Mouse (Mus musculus) kidney, adult 2 months (tissue): ENCODE measurements around the gene Cbx2. TPM values are rescaled to one million over a fixed set of nuclear protein-coding genes. Genes with fewer than 3 reads are reported as not detected.

Experiments used
- DNase-seq: peaks from one replicate; pipeline ENCODE4 v3.0.0; 2021
- H3K27ac ChIP-seq: fragments of 200-500 bp; 2 replicates; pipeline ENCODE4 v1.5.1; 2012; ENCODE audit warnings: low read depth, low read length, control low read depth, inconsistent platforms; ENCODE audit not compliant: insufficient read depth
- H3K27me3 ChIP-seq: fragments of 200-500 bp; replicated peaks from 2 replicates; pipeline ENCODE4 v1.6.1; 2012; ENCODE audit warnings: mild to moderate bottlenecking, moderate library complexity, low read length, inconsistent platforms; ENCODE audit not compliant: control insufficient read depth, insufficient read depth
- H3K36me3 ChIP-seq: fragments of 200-500 bp; 2 replicates; pipeline ENCODE4 v1.6.1; 2012; ENCODE audit warnings: mild to moderate bottlenecking, moderate library complexity, low read length, inconsistent platforms; ENCODE audit not compliant: control insufficient read depth, insufficient read depth
- H3K4me1 ChIP-seq: fragments of 200-500 bp; 2 replicates; pipeline ENCODE4 v1.6.1; 2011; ENCODE audit warnings: low read length; ENCODE audit not compliant: control insufficient read depth, insufficient read depth
- H3K4me3 ChIP-seq: fragments of 200-500 bp; 2 replicates; pipeline ENCODE4 v1.5.1; 2011; ENCODE audit warnings: mild to moderate bottlenecking, low read depth, low read length, control low read depth; ENCODE audit not compliant: insufficient read depth
- CTCF ChIP-seq: fragments of 200-500 bp; conservative IDR thresholded peaks from 2 replicates; pipeline ENCODE4 v1.5.1; 2011; ENCODE audit warnings: low read depth, mild to moderate bottlenecking, control low read depth, low read length, moderate library complexity, mixed read lengths; ENCODE audit not compliant: insufficient read depth, insufficient read length
- POLR2A ChIP-seq: fragments of 200-500 bp; IDR thresholded peaks from one replicate; pipeline ENCODE4 v1.6.1; 2011; ENCODE audit warnings: low read depth, low read length, control low read depth
- WGBS: fragments of 180-500 bp; shearing (Covaris S2); methylation state at CpG from one replicate; pipeline ENCODE4 v1.1.7; 2018; 5-methylcytosine and 5-hydroxymethylcytosine counted together
- polyA plus RNA-seq: library from polyadenylated mRNA; depleted of rRNA; stranded (reverse); fragments of >200 nt; gene quantifications from 2 replicates; pipeline ENCODE4 v1.2.3, GENCODE M21; 2012

The Cbx2 gene
- polyA plus RNA-seq, 1 experiment = 3.5 TPM

DNA sequence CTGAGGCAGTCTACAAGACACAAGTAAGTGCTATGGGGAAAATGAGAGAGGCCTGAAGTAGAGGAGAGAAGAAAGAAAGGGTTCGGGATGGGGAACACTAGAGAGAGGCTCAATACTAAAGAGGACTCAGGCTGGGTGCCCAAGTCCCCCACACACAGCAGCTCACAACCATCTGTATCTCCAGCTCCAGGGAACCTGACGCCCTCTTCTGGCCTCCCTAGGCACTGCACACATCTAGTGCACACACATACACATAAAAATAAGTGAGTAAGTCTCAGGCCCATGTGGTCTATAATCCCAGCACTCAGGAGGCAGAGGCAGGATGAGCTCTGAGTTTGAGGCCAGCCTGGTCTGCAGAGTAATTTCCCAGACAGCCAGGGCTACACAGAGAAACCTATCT lies 21.9 kb upstream of the Cbx2 start:
- Histone ChIP-seq H3K27ac (no peak overlapping the region), H3K4me3 (no peak overlapping the region), H3K36me3 (no peaks in the 10 kb centered on the region), H3K4me1 (no peaks in the 10 kb centered on the region), H3K27me3 (no peaks in the 10 kb centered on the region)
- 66% methylated on average over 2 of the region's 2 CpGs for WGBS
- no peak for DNase-seq
- no peak for TF ChIP-seq CTCF
- TF ChIP-seq POLR2A = no peak

DNA sequence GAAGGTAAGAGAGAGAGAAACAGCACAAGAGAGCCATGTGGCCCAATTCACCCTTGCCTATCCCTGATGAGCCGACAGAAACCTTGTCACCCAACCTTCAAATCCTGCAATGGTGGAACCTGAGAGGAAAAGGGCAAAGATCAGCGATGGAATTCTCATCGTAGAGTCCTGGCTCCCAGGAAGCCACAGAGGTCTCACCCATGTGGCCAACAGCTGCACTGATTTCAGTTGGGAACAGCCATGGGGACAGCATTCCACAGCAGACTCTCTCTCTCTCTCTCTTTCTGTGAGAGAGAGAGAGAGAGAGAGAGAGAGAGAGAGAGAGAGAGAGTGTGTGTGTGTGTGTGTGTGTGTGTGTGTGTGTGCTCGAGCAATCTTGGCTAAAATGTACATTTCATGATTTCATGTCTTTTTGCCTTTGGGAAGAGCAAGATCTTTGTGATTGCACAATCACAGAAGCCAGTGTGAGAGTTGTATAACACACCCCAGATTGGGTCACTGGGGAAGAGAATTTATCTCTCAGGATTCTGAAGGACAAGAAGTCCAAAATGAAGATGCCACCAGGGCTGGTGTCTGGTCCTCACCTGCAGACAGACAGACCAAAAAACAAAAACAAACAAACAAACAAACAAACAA lies 21.2 kb upstream of the Cbx2 start:
- Histone ChIP-seq H3K27ac (no peak overlapping the region), H3K4me1 (no peaks in the 10 kb centered on the region), H3K27me3 (no peaks in the 10 kb centered on the region), H3K4me3 (no peak overlapping the region), H3K36me3 (no peaks in the 10 kb centered on the region)
- no peak for DNase-seq
- TF ChIP-seq POLR2A (no peak), CTCF (no peak)
- WGBS = 52% methylated on average over 4 of the region's 4 CpGs

DNA sequence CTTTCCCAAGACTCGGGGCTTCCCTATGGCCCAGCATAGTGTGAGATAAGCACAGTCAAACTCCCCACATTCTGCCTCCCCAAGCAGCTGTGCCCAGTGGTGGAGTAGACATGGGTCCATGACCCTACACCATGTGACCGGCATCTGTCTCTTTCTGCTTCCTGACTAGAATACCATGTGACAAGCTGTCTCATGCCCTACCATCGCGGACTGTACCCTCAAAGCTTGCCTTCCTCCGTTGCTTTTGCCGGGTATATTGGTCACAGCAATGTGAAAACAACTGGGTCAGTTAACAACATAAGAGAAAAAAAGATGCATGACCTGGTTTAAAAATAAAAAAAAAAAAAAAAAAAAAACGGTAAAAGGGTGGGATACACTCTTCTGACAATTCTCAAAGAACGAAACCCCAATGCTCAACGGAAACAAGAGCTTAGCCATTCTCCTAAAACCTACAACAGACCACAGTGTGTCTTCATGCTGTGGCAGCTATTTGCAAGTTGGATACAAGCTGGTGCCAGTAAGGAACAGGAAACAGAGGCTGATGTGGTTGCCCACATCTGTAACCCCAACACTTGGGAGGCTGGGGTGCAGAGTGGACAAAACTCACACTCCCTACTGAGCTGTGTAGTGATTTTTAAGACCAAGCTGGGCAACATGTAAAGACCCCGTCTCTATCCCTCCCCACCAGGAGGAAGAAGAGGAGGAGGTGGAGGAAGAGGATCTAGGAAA lies 17.1 kb upstream of the Cbx2 start:
- H3K4me1 ChIP-seq = peaks cover 3% of the 10 kb centered on the region; the same call in 1 of the 2 replicates
- TF ChIP-seq POLR2A = no peak
- no peak overlapping the region for H3K4me3 ChIP-seq
- 81% methylated on average over 10 of the region's 10 CpGs for WGBS
- no peak overlapping the region for H3K27ac ChIP-seq
- no peaks in the 10 kb centered on the region for H3K27me3 ChIP-seq
- no peak for DNase-seq
- H3K36me3 ChIP-seq = no peaks in the 10 kb centered on the region

DNA sequence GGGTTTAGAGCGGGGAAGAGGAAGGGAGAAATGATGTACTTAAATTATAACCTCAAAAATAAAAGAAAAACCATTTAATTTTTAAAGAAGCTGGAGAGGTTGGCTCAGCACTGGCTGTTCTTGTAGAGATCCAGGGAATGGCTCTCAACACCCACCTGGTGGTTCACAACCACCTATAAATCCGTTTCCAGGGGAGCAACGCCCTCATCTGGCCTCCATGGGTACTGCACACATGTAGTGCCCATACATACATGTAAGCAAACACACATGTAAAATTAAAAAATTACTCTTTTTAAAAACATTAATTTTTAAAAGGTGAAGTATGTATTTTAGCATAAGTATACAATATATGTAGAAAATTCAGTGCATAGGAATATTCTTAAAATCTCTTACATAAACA lies 16.3 kb upstream of the Cbx2 start:
- TF ChIP-seq POLR2A (no peak), CTCF (no peak)
- Histone ChIP-seq H3K27ac (no peak overlapping the region), H3K4me1 (peaks cover 3% of the 10 kb centered on the region; the same call in 1 of the 2 replicates), H3K4me3 (no peak overlapping the region), H3K27me3 (no peaks in the 10 kb centered on the region), H3K36me3 (no peaks in the 10 kb centered on the region)
- 63% methylated on average over 3 of the region's 3 CpGs for WGBS
- DNase-seq = no peak

DNA sequence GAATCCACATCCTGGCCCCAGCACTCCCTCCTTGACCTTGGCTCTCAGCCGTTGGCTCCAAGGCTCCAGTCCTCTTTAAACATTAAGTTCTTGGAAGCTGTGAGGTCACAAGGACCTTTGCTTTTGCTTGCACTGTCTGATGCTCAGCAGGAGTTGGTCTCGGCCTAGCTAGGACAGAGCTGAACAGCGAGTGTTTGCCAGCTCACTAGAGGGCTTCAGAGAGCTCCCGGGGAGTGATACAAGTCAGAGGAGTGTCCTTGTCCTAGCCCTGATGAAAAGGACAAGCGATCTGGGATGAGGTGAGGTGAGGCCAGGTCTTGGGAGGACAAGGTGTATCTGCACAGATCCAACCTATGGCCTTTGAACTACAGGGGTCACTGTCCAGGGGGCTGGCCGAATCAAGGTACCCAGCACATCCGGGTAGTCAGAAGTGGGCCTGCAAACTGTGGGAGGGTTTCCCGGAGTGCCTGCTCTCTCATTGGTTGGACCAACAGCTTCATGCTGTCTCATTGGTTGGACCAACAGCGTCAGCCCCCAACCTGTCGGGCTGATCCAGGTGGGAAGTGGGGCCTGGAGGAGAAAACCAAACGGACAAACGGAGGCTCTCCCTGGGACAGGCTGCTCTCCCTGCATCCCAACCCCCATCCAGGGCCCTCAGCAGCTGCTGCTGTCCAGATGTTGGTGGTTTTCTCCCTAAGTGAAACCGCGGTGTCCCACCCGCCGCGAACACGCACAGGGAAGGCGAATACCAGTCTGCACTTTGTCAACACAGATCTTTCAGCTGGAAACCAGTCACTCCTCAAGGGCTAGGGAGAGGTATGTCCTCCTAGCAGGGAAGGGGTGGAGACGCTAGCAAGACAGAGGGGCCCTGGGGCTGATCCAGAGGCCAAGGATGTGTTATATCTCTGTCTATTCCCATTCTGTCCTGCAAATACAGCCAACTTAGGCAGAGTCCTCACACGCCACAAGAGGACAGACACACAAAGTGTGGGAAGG lies 15.0 kb upstream of the Cbx2 start:
- Histone ChIP-seq H3K27me3 (no peaks in the 10 kb centered on the region), H3K4me1 (peaks cover 3% of the 10 kb centered on the region; the same call in 1 of the 2 replicates), H3K27ac (peak overlapping the region; percentile 24; the same call in 1 of the 2 replicates), H3K36me3 (no peaks in the 10 kb centered on the region), H3K4me3 (peak overlapping the region; percentile 36)
- TF ChIP-seq POLR2A (no peak), CTCF (no peak)
- peak; percentile 92 for DNase-seq
- 31% methylated on average over 21 of the region's 21 CpGs for WGBS

DNA sequence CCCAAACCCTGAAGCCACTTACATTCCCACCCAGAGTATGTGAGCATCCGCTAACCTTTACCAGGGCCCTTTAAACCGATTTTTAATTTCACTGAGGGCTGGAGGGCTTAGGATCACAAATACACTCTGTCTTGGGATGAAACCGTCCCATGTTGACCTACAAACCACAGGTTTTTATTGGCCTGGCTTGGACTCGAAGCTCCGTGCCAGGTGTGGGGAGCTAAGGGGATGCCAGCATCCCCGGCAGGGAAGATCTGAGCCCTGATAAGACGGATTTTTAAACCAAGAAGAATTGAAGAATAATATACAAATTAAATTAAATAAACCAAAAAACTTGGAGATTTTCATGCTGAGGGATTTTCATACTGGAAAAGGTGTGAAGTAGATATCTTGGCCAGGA lies 8.3 kb upstream of the Cbx2 start:
- Histone ChIP-seq H3K4me3 (no peak overlapping the region), H3K27ac (no peak overlapping the region), H3K4me1 (no peaks in the 10 kb centered on the region), H3K27me3 (no peaks in the 10 kb centered on the region), H3K36me3 (no peaks in the 10 kb centered on the region)
- TF ChIP-seq CTCF = no peak
- no peak for TF ChIP-seq POLR2A
- 80% methylated on average over 7 of the region's 7 CpGs for WGBS
- no peak for DNase-seq
